Mouse (Mus musculus) ES-Bruce4 (cell line): ENCODE results near the gene Tldc1.

ENCODE experiments used
- CTCF ChIP-seq: IDR thresholded peaks from one replicate; pipeline ENCODE4 v1.8.1; 2011; ENCODE audit warnings: low read depth, low read length
- POLR2A ChIP-seq: IDR thresholded peaks from one replicate; pipeline ENCODE4 v1.8.1; 2011; ENCODE audit warnings: low read length; ENCODE audit not compliant: insufficient read depth

DNA sequence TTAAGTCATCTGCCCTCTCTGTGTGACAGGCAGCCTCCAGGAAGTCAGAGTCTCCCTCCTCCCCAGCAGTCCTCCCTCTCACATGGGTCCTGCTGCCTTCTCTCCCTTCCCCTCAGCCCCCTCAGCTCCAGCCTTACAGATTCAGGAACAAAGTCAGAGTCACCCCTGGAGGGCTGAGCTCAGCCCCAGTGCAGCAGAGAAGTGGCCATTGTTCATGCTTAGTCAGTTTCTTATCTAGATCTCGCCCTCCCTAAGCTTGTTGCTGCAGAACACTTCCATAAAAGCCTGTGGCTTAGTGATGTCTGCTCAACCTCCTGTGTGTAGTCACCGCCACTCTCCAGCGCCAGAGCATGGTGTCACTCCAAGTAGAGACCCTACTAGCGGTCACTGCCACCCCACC lies 33.6 kb downstream of the Tldc1 start:
- no peak for TF ChIP-seq CTCF
- no peak for TF ChIP-seq POLR2A
